Mouse (Mus musculus) small intestine, adult 2 months (tissue): ENCODE data around the gene Git2.

Source experiments
- CTCF ChIP-seq: fragments of 200-500 bp; IDR thresholded peaks from 2 replicates; pipeline ENCODE4 v1.5.1; 2012; ENCODE audit warnings: low read depth, mild to moderate bottlenecking, control low read depth, inconsistent platforms, low read length, moderate library complexity, mixed read lengths; ENCODE audit not compliant: insufficient replicate concordance, insufficient read length; ENCODE audit errors: extremely low read depth
- POLR2A ChIP-seq: fragments of 200-500 bp; IDR thresholded peaks from 2 replicates; pipeline ENCODE4 v1.6.1; 2012; ENCODE audit warnings: low read depth, mild to moderate bottlenecking, control low read depth, inconsistent platforms, low read length, moderate library complexity

DNA sequence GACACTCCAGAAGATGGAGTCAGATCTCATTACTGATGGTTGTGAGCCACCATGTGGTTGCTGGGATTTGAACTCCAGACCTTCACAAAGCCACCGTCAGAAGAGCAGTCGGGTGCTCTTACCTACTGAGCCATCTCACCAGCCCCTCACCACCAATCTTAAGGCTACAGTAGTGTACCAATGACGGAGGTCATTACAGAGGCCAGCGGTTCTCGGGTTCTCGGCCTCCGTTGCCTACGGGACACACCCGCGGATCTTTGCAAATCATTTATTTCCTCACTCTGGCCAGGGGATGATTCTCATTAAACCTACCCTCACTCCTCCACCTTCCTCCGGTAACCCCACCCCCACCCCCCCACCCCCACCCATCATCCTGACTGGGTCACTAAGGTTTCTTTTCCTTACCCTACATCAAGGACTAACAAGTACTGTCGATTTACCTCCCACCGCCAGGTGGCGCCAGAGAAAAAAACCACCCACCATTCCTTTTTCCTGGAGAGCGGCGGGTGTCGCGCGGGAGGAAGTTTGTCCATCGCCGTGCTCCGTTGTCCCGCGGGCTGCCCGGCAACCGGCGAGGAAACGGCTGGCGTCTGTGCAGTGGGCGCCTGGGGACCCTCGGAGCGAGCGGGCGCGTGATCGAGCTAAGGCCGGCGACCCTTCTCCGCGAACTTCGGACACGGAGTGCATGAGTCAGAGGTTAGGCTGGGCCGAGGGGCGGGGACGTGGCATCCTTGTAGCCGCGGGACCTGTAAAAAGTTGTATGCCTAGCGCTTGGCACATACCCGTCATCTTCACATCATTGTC lies 67.8 kb downstream of the Git2 start, which contains the start of gene Tchp:
- no peak; the same call in 1 of the 2 replicates for TF ChIP-seq POLR2A
- peak; percentile 81; the same call in 1 of the 2 replicates for TF ChIP-seq CTCF
